Mouse (Mus musculus) C2C12 (cell line): Measurements from ENCODE around the gene Myof. TPM values are rescaled to one million over a fixed set of nuclear protein-coding genes. Genes with fewer than 3 reads are reported as not detected.

Experiments
- H3K27me3 ChIP-seq: one replicate; pipeline ENCODE4 v1.6.1; 2011; ENCODE audit not compliant: control insufficient read depth, insufficient read depth, insufficient read length
- H3K36me3 ChIP-seq: one replicate; pipeline ENCODE4 v1.6.1; 2011; ENCODE audit not compliant: control insufficient read depth, insufficient read depth
- H3K4me3 ChIP-seq: one replicate; pipeline ENCODE4 v1.5.1; 2011; ENCODE audit warnings: mild to moderate bottlenecking, control low read depth; ENCODE audit not compliant: poor library complexity, insufficient read depth, severe bottlenecking
- H3K79me2 ChIP-seq: one replicate; pipeline ENCODE4 v1.6.1; 2011; ENCODE audit not compliant: control insufficient read depth, insufficient read depth
- H3K79me3 ChIP-seq: one replicate; pipeline ENCODE4 v1.6.1; 2011; ENCODE audit warnings: low read depth, control low read depth
- H3ac ChIP-seq: one replicate; pipeline ENCODE3; 2011; ENCODE audit warnings: low read depth; ENCODE audit not compliant: control insufficient read depth, insufficient read length
- CEBPB ChIP-seq: IDR thresholded peaks from one replicate; pipeline ENCODE4 v1.6.1; 2011; ENCODE audit warnings: low read depth, mild to moderate bottlenecking, control low read depth, moderate library complexity
- CTCF ChIP-seq: IDR thresholded peaks from one replicate; pipeline ENCODE4 v1.5.1; 2011; ENCODE audit not compliant: control insufficient read depth, insufficient read depth, insufficient read length
- FOSL1 ChIP-seq: IDR thresholded peaks from one replicate; pipeline ENCODE4 v1.8.0; 2011; ENCODE audit warnings: mild to moderate bottlenecking, low read length; ENCODE audit not compliant: poor library complexity, insufficient read depth, severe bottlenecking
- MAX ChIP-seq: IDR thresholded peaks from one replicate; pipeline ENCODE4 v1.6.1; 2011; ENCODE audit warnings: mild to moderate bottlenecking, control low read depth
- MYOD1 ChIP-seq: IDR thresholded peaks from one replicate; pipeline ENCODE4 v1.6.1; 2011; ENCODE audit warnings: low read depth; ENCODE audit not compliant: control insufficient read depth, insufficient read length
- MYOG ChIP-seq: IDR thresholded peaks from one replicate; pipeline ENCODE4 v1.6.1; 2011; ENCODE audit not compliant: control insufficient read depth, insufficient read length; ENCODE audit errors: extremely low read depth
- USF1 ChIP-seq: IDR thresholded peaks from one replicate; pipeline ENCODE4 v1.6.1; 2011; ENCODE audit warnings: low read depth, mild to moderate bottlenecking, control low read depth, moderate library complexity
- polyA plus RNA-seq: library from polyadenylated mRNA; unstranded; fragments of >200 nt; fragmentation: generic; extraction: Trizol; gene quantifications from one replicate; pipeline ENCODE4 v1.2.1, GENCODE M21; 2012; ENCODE audit warnings: missing spikeins

Gene Myof
- polyA plus RNA-seq, 1 experiment: 125 TPM

DNA sequence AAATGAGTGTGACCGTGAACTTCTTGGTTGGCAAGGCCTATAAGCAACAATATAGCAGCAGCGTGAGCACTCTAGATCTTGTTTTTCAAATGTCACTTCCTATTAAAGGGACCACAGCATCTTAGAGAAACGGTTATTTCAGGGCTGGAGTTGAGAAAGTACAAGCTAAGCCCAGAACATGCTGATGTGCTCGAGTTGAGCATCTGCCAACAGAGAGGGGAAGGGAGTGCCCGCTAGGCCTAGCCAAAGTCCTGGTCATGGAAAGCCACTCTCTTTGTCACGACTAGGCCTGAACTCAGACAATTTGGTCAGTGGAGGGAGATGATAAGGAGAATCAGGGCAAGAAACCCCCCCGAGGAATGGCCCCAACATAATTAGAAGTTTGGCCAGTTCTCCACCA lies 86.1 kb downstream of the Myof start:
- Histone ChIP-seq H3K27me3 (no peaks in the 10 kb centered on the region), H3K4me3 (no peak overlapping the region), H3K36me3 (peaks cover 77% of the 10 kb centered on the region), H3K79me3 (peaks cover 3% of the 10 kb centered on the region), H3K79me2 (peaks cover 21% of the 10 kb centered on the region), H3ac (no peak overlapping the region)
- TF ChIP-seq MYOG (no peak), CEBPB (no peak), USF1 (no peak), FOSL1 (no peak), MAX (no peak), MYOD1 (no peak), CTCF (no peak)

DNA sequence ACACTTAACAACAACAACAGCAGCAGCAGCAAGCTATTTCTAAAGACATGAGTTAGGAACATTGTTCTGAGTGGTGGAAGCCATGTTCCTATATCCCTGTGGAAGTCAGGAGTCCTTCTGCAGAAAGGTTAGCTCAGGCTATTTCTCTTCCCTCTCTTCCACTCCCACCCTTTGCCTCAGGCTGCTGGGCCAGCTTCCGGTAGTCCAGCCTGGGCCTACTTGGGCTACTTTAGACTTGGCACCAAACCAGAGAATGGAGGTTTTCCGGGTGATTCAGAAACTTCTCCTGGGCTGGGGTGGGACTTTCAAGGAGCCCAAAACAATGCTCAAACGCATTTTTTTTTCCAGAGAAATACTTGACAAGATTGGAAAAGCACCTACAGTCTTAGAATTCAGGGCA lies 87.4 kb downstream of the Myof start:
- Histone ChIP-seq H3K79me3 (peaks cover 3% of the 10 kb centered on the region), H3K79me2 (peaks cover 21% of the 10 kb centered on the region), H3K4me3 (no peak overlapping the region), H3ac (no peak overlapping the region), H3K36me3 (peaks cover 86% of the 10 kb centered on the region), H3K27me3 (no peaks in the 10 kb centered on the region)
- no peak for TF ChIP-seq USF1
- no peak for TF ChIP-seq FOSL1
- TF ChIP-seq CTCF: no peak

DNA sequence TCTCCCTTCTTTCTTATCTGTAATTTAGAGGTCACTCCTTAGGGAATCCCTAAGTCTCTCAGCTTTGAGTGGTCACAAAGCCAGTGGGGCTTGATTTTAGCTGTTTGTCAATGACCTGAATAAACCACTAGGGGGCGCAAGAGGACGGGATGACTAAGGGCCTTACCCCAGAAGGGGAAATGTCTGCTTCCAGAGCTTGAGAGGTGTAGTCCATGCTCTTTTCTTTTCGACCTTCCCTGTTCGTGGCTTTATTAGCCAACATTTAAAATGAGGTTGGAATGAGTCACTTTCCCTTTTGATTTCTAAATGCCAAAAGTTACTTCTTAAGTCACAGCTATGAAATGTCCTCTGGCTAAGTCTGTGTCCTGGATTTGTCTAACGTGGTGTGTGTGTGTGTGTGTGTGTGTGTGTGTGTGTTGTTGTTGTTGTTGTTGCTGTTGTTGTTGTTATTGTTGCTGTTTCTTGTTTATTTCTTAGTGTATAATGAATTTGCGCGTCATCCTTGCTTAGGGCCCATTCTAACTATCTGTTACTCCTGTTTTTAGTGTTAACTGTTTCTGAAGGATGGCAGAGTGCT lies 87.9 kb downstream of the Myof start:
- H3K27me3 ChIP-seq: no peaks in the 10 kb centered on the region
- no peak overlapping the region for H3K4me3 ChIP-seq
- H3K79me3 ChIP-seq: peaks cover 3% of the 10 kb centered on the region
- TF ChIP-seq MYOG: no peak
- peak; percentile 11 for TF ChIP-seq CTCF
- no peak for TF ChIP-seq MAX
- no peak for TF ChIP-seq CEBPB
- H3K79me2 ChIP-seq: peaks cover 21% of the 10 kb centered on the region
- peaks cover 86% of the 10 kb centered on the region for H3K36me3 ChIP-seq
- no peak overlapping the region for H3ac ChIP-seq

DNA sequence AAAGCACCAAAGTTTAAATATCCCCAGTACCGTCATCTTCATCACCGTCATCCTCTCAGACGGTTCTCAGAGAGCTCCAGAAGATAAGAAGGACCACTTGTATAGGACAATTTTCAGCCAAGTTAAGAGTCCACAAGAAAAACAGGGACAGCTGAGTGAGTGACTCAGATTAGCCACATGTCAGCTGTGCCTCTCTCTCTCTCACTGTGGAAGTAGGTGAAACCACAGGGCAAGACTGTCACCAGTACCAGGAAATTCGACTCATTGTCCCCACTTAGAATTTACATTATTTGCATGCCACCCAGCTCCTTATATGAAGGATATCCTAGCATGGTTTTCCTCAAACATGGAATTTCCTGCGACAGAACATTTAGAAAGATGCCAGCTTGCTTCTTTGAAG lies 88.6 kb downstream of the Myof start:
- Histone ChIP-seq H3K79me2 (peaks cover 21% of the 10 kb centered on the region), H3K79me3 (peaks cover 3% of the 10 kb centered on the region), H3K4me3 (no peak overlapping the region), H3K27me3 (no peaks in the 10 kb centered on the region), H3ac (no peak overlapping the region), H3K36me3 (peaks cover 91% of the 10 kb centered on the region)
- TF ChIP-seq CTCF (no peak), MYOD1 (peak; percentile 99), FOSL1 (peak; percentile 37)

DNA sequence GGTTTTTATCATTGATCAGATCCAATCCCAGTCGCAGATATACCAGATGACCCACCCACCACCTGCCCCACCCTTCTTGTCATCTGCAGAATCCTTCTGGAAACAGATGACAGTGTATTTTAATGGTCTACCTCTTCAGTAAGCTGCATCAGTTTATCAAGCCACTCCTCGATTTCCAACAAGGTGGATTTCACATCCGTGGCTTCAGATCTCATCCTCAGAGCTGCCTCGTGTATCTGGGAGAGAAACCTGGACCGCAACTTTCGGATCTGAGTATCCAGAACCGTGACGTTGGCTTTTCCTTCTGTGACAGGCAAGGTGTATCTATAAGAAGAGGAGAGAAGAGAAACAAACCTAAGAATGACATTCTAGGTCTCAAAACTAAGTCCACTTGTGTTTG lies 89.1 kb downstream of the Myof start:
- no peak overlapping the region for H3K4me3 ChIP-seq
- H3K79me3 ChIP-seq: peaks cover 3% of the 10 kb centered on the region
- no peaks in the 10 kb centered on the region for H3K27me3 ChIP-seq
- peaks cover 94% of the 10 kb centered on the region for H3K36me3 ChIP-seq
- TF ChIP-seq CTCF (no peak), MYOD1 (no peak), CEBPB (no peak), MAX (no peak), USF1 (no peak), MYOG (no peak), FOSL1 (no peak)
- H3K79me2 ChIP-seq: peaks cover 21% of the 10 kb centered on the region
- no peak overlapping the region for H3ac ChIP-seq

DNA sequence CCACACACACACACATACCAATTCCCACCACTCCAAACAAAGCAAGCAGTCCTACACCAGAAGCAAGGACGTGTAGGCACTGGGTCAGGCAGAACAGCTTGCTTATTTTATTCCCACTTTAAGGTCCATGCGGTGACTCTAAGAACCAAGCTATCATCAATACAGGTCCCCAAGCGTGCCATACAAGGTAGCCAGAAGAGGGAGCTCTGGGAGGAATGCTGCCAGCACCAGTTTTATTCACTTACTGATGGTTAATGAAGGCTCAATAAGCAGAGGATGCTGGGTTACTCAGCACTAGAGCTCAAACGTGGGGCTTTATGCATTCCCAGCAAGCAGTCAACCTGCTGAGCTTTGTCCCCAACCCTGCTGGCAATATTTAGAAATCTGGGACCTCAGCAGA lies 96.7 kb downstream of the Myof start:
- TF ChIP-seq CTCF (no peak), MYOD1 (no peak), FOSL1 (no peak), MAX (no peak)
- no peaks in the 10 kb centered on the region for H3K27me3 ChIP-seq

DNA sequence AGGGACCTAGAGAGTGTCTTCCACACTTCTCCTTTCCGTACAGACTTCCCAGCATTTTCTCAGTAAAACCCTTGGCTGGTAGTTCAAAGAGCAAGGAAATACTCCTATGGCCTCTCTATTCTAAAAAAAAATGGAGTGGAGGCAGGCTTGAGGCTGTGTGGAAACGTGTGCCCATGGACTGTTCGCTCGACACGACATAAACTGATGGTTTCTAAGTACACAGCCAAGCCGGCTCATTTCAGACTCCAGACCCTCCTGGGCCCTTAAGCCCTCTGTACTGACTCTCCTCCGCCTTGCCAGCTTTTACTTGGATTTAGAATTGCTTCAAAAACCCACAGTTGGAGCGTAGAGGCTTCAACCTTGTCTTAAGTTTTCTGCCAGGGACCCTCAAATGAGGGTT lies 97.3 kb downstream of the Myof start:
- Histone ChIP-seq H3K79me3 (no peaks in the 10 kb centered on the region), H3K27me3 (no peaks in the 10 kb centered on the region), H3ac (no peak overlapping the region), H3K4me3 (no peak overlapping the region), H3K79me2 (no peaks in the 10 kb centered on the region), H3K36me3 (peaks cover 99% of the 10 kb centered on the region)
- TF ChIP-seq MAX: no peak
- no peak for TF ChIP-seq FOSL1
- no peak for TF ChIP-seq MYOD1
- TF ChIP-seq MYOG: no peak
- no peak for TF ChIP-seq USF1
- TF ChIP-seq CEBPB: no peak
- no peak for TF ChIP-seq CTCF

More for the DNA sequence above, 96.7 kb downstream of the Myof start:
- no peaks in the 10 kb centered on the region for H3K79me2 ChIP-seq
- H3K4me3 ChIP-seq: no peak overlapping the region
- H3K36me3 ChIP-seq: peaks cover 100% of the 10 kb centered on the region
- H3K79me3 ChIP-seq: no peaks in the 10 kb centered on the region
- H3ac ChIP-seq: no peak overlapping the region
